Mouse (Mus musculus): ENCODE results near the gene Gli3. TPM values are rescaled to one million over a fixed set of nuclear protein-coding genes. Genes with fewer than 3 reads are reported as not detected.

The Gli3 gene
- polyA plus RNA-seq, 1 experiment, result 4.0 TPM

DNA sequence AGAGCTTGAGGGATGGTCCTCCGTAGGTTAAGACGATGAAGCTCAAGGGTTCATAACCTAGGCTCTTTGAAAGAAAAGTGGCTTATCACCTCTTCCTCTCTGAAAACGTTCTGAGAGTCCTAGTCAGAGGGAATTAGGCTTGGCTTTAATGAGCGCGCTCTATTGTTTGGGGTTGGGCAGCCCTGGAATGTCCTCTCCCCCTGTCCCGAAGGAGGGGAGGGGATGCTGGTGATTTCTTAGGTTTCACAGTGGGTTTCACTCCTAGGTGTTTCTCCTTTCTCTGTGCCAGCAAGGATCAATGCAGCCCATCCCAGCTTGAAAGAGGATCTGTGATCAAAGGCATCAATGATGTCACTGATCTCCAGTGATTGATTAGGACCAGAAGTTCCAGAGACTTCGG is 24.3 kb downstream of the Gli3 start:
- no peak for DNase-seq (ENCODE audit: extremely low spot score in 1 of 2, low spot score in 1 of 2)

GRCm38 (mm10) chr13:15488065-15488464 is 25.0 kb downstream of the Gli3 start:
- no peak for DNase-seq (ENCODE audit: extremely low spot score in 1 of 2, low spot score in 1 of 2)

DNA sequence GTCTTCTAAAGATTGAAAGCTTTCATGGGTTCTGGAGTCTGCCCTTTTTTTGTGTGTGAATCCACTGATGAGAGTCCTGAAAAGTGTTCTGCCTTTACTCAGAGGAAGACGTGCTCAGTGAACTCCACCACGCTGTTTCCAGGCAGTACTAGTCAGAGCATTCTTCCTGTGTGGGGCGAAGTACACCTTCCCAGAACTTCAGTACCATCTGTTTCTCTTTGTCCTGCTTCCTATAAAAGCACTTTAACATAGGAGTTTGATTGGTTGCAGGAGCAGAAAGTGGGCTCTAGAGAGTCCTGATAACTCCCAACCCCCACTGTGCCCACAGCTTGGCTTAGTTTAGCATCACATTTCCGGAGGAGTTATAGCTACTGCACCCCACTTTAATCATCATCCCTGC is 32.8 kb downstream of the Gli3 start:
- no peak for DNase-seq (ENCODE audit: extremely low spot score in 1 of 2, low spot score in 1 of 2)

GRCm38 (mm10) chr13:15498338-15498737 is 35.3 kb downstream of the Gli3 start:
- no peak for DNase-seq (ENCODE audit: extremely low spot score in 1 of 2, low spot score in 1 of 2)

DNA sequence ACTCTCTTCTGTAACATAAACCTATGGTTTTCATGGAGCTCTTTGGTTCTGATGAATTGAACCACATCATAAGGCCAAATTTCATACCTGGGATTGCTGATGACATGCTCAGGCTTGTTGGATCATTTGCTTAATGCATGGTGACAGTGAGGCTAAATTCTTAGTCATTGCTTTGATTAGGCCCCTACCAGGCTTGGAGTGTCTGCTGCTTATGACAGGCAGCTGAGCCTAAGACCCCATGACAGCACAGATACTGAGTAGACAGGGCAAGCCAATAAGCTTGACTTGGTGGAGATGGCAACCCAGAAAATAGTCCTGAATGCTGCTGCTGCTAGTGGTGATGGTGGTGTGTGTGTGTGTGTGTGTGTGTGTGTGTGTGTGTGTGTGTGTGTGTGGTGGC is 47.9 kb downstream of the Gli3 start:
- no peak for DNase-seq (ENCODE audit: extremely low spot score in 1 of 2, low spot score in 1 of 2)

DNA sequence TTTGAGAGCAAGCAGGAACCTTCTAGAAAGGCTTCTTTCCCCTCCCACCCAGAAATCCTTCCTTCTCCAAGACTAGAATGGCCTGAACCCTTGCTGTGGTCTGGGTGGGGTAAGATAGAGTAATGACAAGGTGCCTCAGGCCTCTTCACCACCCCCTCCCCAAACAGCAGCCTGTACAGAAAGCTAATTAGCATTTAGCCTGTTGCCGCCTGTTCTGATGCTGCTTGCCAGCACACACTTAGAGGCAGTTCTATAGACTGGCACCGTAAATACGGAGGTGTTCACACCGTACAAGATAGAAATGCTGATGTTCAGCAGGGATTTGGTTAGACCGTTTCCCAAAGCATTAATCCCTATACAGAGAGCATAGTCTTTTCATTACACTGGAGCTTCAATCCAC is 50.1 kb downstream of the Gli3 start:
- no peak for DNase-seq (ENCODE audit: extremely low spot score in 1 of 2, low spot score in 1 of 2)

DNA sequence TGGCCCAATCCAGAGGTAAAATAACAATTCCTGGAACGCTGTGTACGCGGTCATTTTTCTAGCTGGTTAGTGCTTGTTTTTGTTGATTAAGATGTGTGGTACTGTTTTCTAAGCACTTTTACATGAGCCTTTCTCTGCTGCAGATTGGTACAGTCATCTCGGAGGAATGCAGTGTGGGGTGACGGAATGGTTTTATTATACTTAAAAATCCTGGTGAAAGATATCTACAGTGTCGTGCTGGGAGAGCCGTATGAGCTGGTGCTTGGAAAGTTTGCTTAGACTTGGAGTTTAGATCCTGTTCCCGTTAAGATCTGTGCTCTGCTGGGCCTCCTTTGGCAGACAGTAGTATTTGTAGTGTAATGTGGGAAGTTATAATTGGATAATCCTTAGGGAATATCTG is 51.0 kb downstream of the Gli3 start:
- DNase-seq (ENCODE audit: extremely low spot score in 1 of 2, low spot score in 1 of 2), result no peak

GRCm38 (mm10) chr13:15517048-15517760 is 54.2 kb downstream of the Gli3 start:
- DNase-seq (ENCODE audit: extremely low spot score in 1 of 2, low spot score in 1 of 2), result no peak

DNA sequence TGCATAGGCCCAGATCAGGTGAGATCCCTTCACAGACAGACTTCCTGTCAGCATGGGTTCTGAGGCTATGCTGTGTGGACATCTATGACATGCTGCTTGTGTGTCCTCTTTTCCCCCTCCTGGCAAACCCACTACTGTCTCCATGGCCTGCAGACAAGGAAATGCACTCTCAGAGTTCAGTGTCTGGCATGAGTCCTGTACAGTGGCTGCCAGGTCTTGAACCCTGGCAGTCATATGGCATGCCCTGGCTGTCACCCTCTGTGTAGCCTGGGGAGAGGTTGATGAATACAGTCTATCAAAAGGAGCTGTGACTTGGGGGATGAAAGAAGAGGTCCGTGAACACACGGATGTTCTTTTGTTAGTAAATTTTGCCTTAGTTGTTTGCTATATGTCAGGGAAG is 57.3 kb downstream of the Gli3 start:
- no peak for DNase-seq (ENCODE audit: extremely low spot score in 1 of 2, low spot score in 1 of 2)

DNA sequence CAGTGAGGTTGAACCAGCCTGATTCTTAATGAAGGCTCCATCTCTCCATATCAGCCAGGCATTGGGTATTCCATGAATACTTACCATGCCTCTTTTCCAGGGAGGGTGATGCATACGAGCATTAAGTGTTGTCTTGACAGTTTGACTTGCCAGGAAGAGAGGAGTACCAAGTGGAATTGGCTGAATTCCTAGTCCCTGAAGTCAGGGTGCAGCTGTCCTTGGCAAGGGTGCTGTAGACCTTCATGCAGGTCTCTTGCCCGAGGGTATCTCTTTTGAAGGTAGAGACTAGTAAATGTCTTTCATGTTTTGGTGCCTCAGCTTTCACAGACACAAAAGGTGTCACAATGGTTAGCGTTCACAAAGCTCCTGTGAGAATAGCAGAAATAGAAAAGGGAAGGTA is 59.1 kb downstream of the Gli3 start:
- DNase-seq (ENCODE audit: extremely low spot score in 1 of 2, low spot score in 1 of 2), result no peak

DNA sequence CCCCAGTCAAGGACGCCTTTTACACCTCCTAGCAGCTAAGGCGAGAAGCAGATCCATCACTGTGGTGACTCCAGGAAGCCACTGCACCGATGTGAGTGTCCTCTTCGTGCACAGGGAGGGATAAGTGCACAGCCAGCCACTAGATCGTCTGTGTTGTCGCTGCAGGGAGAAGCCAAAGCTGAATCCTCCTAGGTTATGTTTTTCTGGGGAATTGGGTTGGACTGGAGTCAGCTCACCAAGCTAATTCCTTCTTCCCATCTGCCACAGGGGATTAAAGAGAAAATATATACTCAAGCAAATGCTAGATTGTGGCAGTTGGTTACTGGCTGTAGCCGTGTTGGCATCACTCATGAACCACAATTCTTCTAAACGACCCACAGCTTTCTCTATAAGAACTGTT is 61.2 kb downstream of the Gli3 start:
- no peak for DNase-seq (ENCODE audit: extremely low spot score in 1 of 2, low spot score in 1 of 2)

- DNase-seq (ENCODE audit: extremely low spot score in 1 of 2, low spot score in 1 of 2), result no peak
Observed at GRCm38 (mm10) chr13:15526691-15527090, 63.7 kb downstream of the Gli3 start.

GRCm38 (mm10) chr13:15531568-15531967 is 68.5 kb downstream of the Gli3 start:
- no peak for DNase-seq (ENCODE audit: extremely low spot score in 1 of 2, low spot score in 1 of 2)

- DNase-seq (ENCODE audit: extremely low spot score in 1 of 2, low spot score in 1 of 2), result no peak
Observed at GRCm38 (mm10) chr13:15537206-15537605, 74.2 kb downstream of the Gli3 start.

- no peak for DNase-seq (ENCODE audit: extremely low spot score in 1 of 2, low spot score in 1 of 2)
Observed at GRCm38 (mm10) chr13:15537611-15538010, 74.6 kb downstream of the Gli3 start.

DNA sequence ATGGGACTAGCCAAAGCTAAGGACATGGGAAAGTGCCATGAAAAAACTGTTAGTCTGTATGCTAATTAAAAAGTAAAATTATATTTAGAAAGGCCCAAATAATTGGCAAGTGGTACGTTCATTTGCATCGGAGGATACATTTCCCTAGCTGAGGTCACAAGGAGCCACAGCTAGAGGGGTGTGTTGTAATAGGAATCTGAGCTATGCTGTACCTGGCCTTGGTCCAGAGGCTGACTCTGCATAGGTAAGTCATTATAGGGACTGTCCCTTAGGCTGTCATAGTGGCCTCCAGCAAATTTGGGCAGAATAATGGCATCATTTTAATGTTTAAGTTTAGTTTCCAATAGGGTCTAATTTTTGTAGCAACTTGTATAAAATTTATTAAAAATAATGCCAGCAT is 75.4 kb downstream of the Gli3 start:
- DNase-seq (ENCODE audit: extremely low spot score in 1 of 2, low spot score in 1 of 2), result no peak

- DNase-seq (ENCODE audit: extremely low spot score in 1 of 2, low spot score in 1 of 2), result no peak
Observed at GRCm38 (mm10) chr13:15542053-15542452, 79.0 kb downstream of the Gli3 start.

DNA sequence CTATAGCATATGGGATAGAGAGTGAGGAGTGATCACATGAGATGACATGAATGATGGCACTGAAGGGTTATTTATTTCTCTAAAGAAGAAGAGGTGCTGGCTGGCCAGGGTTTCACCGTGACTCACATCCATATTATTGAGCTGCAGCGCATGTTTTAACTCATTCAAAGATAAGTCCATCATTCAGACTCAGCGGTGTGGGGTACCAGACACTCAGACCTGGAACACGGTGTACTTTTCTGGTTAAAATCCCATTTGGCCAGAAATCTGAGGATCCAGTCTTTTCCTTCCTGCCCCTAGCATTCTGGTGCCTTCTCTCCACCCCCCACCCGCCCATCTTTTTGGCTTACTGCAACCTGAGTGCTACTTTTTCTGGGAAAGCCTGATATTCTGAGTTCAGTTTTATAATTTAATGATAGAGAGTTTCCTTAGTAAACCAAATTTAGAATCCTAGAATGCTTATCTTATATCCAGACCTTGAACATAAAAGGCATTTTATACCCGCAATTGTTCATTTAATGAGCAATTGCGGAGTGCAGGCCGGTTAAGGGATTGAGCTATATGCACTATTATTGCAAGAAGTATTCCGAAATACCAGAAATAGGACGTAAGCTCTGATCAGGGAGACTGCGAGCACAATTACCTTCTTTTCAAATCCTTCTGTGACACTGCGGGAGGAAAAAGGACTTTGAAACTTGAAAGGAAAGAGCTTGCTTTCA is 80.3 kb downstream of the Gli3 start:
- no peak for DNase-seq (ENCODE audit: extremely low spot score in 1 of 2, low spot score in 1 of 2)

- DNase-seq (ENCODE audit: extremely low spot score in 1 of 2, low spot score in 1 of 2), result peak; percentile 24 to 25
Observed at GRCm38 (mm10) chr13:15543888-15544640, 81.0 kb downstream of the Gli3 start.

DNA sequence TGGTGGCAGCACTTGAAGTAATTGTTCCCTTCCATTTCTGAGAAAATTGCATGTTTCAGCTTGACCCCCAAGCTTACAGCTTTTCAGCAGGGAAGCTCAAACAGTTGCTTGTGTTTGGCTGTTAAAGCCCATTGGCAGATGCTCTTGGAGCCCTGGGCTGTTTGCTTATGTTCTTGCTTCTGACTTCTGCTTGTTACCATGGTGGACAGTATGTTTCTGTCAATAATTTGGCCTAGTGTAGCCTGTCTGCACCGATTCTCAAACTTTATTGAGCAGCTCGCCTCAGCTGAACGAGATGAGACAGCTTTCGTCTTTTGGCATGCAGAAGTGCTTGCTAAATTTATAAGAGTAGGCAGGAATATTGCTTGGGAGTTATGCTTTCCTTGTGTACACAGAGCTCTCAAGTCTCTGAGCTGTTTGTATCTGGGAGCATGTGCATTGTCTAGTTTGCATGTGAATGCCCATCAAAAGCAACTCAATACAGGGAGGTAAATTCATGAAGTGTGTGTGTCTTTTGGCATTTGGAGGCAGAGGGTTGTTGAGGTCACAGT is 82.4 kb downstream of the Gli3 start:
- DNase-seq (ENCODE audit: extremely low spot score in 1 of 2, low spot score in 1 of 2), result peak in 1 of 2 experiments; percentile 21

DNA sequence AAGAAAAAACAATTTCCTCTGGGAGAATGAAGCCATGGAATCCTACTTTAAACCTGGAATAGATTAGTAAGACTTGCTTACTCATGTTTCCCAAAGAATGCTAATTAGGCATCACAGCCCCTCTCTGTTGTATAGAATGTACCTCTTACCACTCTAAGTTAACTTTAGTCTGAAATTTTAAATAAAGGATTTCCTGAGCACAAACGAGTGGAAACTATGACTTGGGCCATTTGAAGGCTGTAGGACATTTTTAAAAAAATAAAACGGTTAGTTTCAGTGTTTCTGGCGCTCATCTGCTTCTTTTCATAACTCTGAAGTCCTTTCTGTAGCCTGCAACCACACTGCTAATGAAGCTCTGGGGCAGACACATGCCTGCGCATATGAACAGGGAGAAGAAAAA is 83.2 kb downstream of the Gli3 start:
- no peak for DNase-seq (ENCODE audit: extremely low spot score in 1 of 2, low spot score in 1 of 2)

Measured in frontal cortex, adult 2 months (tissue).